Mouse (Mus musculus): Measurements from ENCODE around the gene Shank1. TPM values are rescaled to one million over a fixed set of nuclear protein-coding genes. Genes with fewer than 3 reads are reported as not detected.
"Not testable (repeated sequence)": the region's sequence is repeated elsewhere in the genome, so short reads cannot be mapped to it uniquely, and the experiment has no call there.

Shank1 gene
- polyA plus RNA-seq, 1 experiment, result not detected

GRCm38 (mm10) chr7:44275546-44275945 lies 34.5 kb upstream of the Shank1 start:
- H3K4me1 ChIP-seq (ENCODE audit: control insufficient read depth, insufficient read depth, low read length), result peaks cover 1% of the 10 kb centered on the region
- no peak for TF ChIP-seq CTCF (IDR thresholded peaks at IDR 0.05; ENCODE audit: low read depth, low read length)
- no peak for TF ChIP-seq POLR2A (IDR thresholded peaks at IDR 0.05; ENCODE audit: borderline replicate concordance, low read depth, low read length)
- no peak overlapping the region for H3K4me3 ChIP-seq (ENCODE audit: insufficient read depth, low read length)
- H3K27ac ChIP-seq (ENCODE audit: insufficient read depth, low read depth, low read length), result no peak overlapping the region

GRCm38 (mm10) chr7:44276461-44277249 lies 33.4 kb upstream of the Shank1 start:
- TF ChIP-seq POLR2A (IDR thresholded peaks at IDR 0.05; ENCODE audit: borderline replicate concordance, low read depth, low read length) (no peak), CTCF (IDR thresholded peaks at IDR 0.05; ENCODE audit: low read depth, low read length) (no peak)
- Histone ChIP-seq H3K27ac (ENCODE audit: insufficient read depth, low read depth, low read length) (no peak overlapping the region), H3K4me3 (ENCODE audit: insufficient read depth, low read length) (no peak overlapping the region), H3K4me1 (ENCODE audit: control insufficient read depth, insufficient read depth, low read length) (peaks cover 4% of the 10 kb centered on the region)

DNA sequence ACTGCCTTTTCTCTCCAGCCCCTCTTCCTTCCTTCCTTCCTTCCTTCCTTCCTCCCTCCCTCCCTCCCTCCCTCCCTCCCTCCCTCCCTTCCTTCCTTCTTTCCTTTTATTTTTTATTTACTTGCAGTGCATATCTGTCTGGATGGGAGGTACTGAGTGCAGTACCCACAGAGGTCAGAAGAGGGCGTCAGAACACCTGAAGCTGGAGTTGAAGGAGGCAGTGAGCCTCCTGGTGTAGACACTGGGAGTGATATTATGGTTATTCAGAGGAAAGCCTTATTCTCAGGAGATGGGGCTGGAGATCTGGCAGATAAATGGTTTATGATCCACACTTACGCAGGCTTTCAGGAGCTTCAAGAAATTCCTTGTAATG lies 32.8 kb upstream of the Shank1 start:
- H3K4me3 ChIP-seq (ENCODE audit: insufficient read depth, low read length), result no peak overlapping the region
- H3K4me1 ChIP-seq (ENCODE audit: control insufficient read depth, insufficient read depth, low read length), result peaks cover 4% of the 10 kb centered on the region
- H3K27ac ChIP-seq (ENCODE audit: insufficient read depth, low read depth, low read length), result no peak overlapping the region
- TF ChIP-seq POLR2A (IDR thresholded peaks at IDR 0.05; ENCODE audit: borderline replicate concordance, low read depth, low read length) (no peak), CTCF (IDR thresholded peaks at IDR 0.05; ENCODE audit: low read depth, low read length) (no peak)

- TF ChIP-seq POLR2A (IDR thresholded peaks at IDR 0.05; ENCODE audit: borderline replicate concordance, low read depth, low read length) (no peak), CTCF (IDR thresholded peaks at IDR 0.05; ENCODE audit: low read depth, low read length) (no peak)
- Histone ChIP-seq H3K4me1 (ENCODE audit: control insufficient read depth, insufficient read depth, low read length) (peaks cover 4% of the 10 kb centered on the region), H3K27ac (ENCODE audit: insufficient read depth, low read depth, low read length) (no peak overlapping the region), H3K4me3 (ENCODE audit: insufficient read depth, low read length) (no peak overlapping the region)
Measured at GRCm38 (mm10) chr7:44280959-44281358, 29.1 kb upstream of the Shank1 start.

DNA sequence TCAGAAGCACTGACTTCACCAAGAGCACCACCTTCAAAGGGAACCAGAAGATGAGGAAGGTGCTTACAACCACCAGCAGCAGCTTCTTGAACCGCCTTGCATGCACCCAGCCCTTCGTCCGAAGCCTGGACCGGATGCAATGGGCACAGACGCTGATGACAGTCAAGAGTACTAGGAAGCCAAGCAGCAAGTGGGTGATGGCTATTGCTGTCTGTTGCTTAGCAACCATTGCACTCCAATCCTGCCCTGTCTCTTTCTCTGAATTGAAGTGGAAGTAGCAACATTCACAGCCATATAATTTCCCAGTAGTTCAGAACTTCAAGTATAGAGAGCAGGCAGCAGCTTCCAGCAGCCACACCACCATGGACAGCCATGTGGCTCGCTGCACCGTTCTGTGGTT lies 28.5 kb upstream of the Shank1 start:
- H3K4me1 ChIP-seq (ENCODE audit: control insufficient read depth, insufficient read depth, low read length), result peaks cover 4% of the 10 kb centered on the region
- TF ChIP-seq POLR2A (IDR thresholded peaks at IDR 0.05; ENCODE audit: borderline replicate concordance, low read depth, low read length), result no peak
- TF ChIP-seq CTCF (IDR thresholded peaks at IDR 0.05; ENCODE audit: low read depth, low read length), result no peak
- no peak overlapping the region for H3K27ac ChIP-seq (ENCODE audit: insufficient read depth, low read depth, low read length)
- H3K4me3 ChIP-seq (ENCODE audit: insufficient read depth, low read length), result no peak overlapping the region

GRCm38 (mm10) chr7:44287760-44288159 lies 22.3 kb upstream of the Shank1 start:
- no peak overlapping the region for H3K4me3 ChIP-seq (ENCODE audit: insufficient read depth, low read length)
- no peak overlapping the region for H3K27ac ChIP-seq (ENCODE audit: insufficient read depth, low read depth, low read length)
- no peaks in the 10 kb centered on the region for H3K4me1 ChIP-seq (ENCODE audit: control insufficient read depth, insufficient read depth, low read length)
- no peak for TF ChIP-seq CTCF (IDR thresholded peaks at IDR 0.05; ENCODE audit: low read depth, low read length)
- no peak for TF ChIP-seq POLR2A (IDR thresholded peaks at IDR 0.05; ENCODE audit: borderline replicate concordance, low read depth, low read length)

DNA sequence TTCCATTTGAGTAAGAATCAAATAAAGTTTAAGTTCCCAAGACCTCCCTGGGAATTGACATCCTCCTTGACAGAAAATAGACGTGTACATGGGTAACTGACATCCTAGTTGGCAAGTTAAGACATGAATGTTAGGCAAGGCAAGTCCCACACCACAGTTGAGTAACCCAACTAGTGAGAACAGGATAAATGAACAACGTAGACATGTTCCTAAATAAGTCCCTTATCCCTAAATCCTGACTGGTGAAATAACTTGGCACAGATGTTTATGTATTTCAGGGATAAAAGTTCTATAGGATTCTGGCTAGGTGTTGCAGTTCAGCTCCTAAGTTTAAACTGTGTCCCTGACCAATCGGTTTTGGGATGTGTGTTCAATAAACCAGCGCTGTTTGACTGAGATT lies 19.1 kb upstream of the Shank1 start:
- TF ChIP-seq CTCF (IDR thresholded peaks at IDR 0.05; ENCODE audit: low read depth, low read length), result no peak
- TF ChIP-seq POLR2A (IDR thresholded peaks at IDR 0.05; ENCODE audit: borderline replicate concordance, low read depth, low read length), result no peak
- Histone ChIP-seq H3K27ac (ENCODE audit: insufficient read depth, low read depth, low read length) (no peak overlapping the region), H3K4me1 (ENCODE audit: control insufficient read depth, insufficient read depth, low read length) (no peaks in the 10 kb centered on the region), H3K4me3 (ENCODE audit: insufficient read depth, low read length) (no peak overlapping the region)

GRCm38 (mm10) chr7:44291418-44291817 lies 18.6 kb upstream of the Shank1 start:
- no peak overlapping the region for H3K4me3 ChIP-seq (ENCODE audit: insufficient read depth, low read length)
- H3K4me1 ChIP-seq (ENCODE audit: control insufficient read depth, insufficient read depth, low read length), result no peaks in the 10 kb centered on the region
- H3K27ac ChIP-seq (ENCODE audit: insufficient read depth, low read depth, low read length), result no peak overlapping the region
- no peak for TF ChIP-seq CTCF (IDR thresholded peaks at IDR 0.05; ENCODE audit: low read depth, low read length)
- no peak for TF ChIP-seq POLR2A (IDR thresholded peaks at IDR 0.05; ENCODE audit: borderline replicate concordance, low read depth, low read length)

- not testable (repeated sequence) for H3K27ac ChIP-seq (ENCODE audit: insufficient read depth, low read depth, low read length); H3K4me3 ChIP-seq (ENCODE audit: insufficient read depth, low read length); H3K4me1 ChIP-seq (ENCODE audit: control insufficient read depth, insufficient read depth, low read length)
Measured at GRCm38 (mm10) chr7:44297501-44297900, 12.6 kb upstream of the Shank1 start.

DNA sequence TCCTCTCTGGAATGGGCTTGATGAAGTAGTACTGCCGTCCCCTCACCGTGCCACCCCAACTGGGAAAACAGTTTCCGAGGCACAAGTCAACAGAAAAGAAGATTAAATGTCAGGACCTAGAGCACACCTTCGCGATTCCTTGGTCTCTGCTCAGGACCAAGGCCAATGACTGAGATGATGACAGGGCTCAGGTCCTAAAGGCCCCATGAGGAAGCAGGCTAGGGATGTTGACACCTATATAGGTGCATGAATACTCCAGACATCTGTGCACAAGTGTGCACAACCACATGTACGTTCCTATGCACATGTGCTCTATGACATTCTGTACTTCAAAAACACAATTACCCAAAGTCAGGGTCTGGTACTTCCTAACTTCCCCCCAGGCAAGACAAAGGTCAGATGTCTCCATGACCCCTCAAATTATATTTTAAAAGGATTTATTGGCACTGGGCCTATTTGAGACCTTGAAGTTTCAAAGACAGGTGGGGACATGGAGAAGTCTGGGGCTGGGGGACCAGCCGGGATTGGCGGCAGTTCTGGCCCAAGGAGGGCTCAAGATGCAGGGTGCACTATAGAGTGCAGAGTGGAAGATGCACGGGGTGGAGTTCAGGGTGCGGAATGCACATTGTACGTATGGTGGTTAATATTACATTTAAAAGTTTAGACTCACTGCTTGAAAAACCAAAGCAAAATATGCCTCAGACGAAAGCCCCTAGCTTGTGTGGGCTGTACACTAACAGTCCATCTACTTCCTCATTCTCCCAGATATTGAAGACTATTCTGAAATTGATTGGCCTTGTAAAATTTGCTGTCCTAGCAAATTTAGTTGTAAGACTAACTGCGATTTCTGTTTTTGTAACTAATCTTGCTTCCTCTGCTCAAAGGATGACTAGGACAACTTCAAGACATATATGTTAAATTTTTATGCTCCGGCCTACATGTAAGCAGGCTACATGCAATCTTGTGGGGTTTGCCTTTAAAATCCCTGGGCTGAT lies 6.4 kb upstream of the Shank1 start:
- no peak for TF ChIP-seq POLR2A (IDR thresholded peaks at IDR 0.05; ENCODE audit: borderline replicate concordance, low read depth, low read length)
- TF ChIP-seq CTCF (IDR thresholded peaks at IDR 0.05; ENCODE audit: low read depth, low read length), result no peak
- Histone ChIP-seq H3K4me1 (ENCODE audit: control insufficient read depth, insufficient read depth, low read length) (peaks cover 21% of the 10 kb centered on the region), H3K4me3 (ENCODE audit: insufficient read depth, low read length) (peak overlapping the region; percentile 82), H3K27ac (ENCODE audit: insufficient read depth, low read depth, low read length) (peak overlapping the region; percentile 75)

Data from bone marrow macrophage, adult 2 months (primary cell).